Mouse (Mus musculus): ENCODE data around the gene F2. TPM values are rescaled to one million over a fixed set of nuclear protein-coding genes. Genes with fewer than 3 reads are reported as not detected.

F2 gene
- polyA plus RNA-seq (2016; fragmentation: Nextera tagmentation; extraction: Ambion mirVana), result 0.20 TPM in 1 of 2 replicates, not detected in the other

- no peaks in the 10 kb centered on the region for H3K27me3 ChIP-seq (ENCODE audit: insufficient read depth, poor library complexity, severe bottlenecking)
- 91% methylated on average over 8 of the region's 8 CpGs for WGBS
- 0 out of 2 replicates have a peak, but pooled peaks cover 2% of the 10 kb centered on the region for H3K4me1 ChIP-seq (replicated peaks)
- no peak within 1 kb of the TSS for H3K27ac ChIP-seq
- H3K4me3 ChIP-seq, result no peak within 1 kb of the TSS
- H3K36me3 ChIP-seq, result no peaks in the 10 kb centered on the region
- no peaks in the 10 kb centered on the region for H3K9me3 ChIP-seq
- no peak for DNase-seq (ENCODE audit: low spot score)
Observed at GRCm38 (mm10) chr2:91636229-91636628, at the start of gene F2. F2 (minus strand) TSS chr2:91636414.

- Histone ChIP-seq H3K9me3 (no peaks in the 10 kb centered on the region), H3K4me1 (replicated peaks) (no peaks in the 10 kb centered on the region), H3K36me3 (peaks cover 85% of the 10 kb centered on the region), H3K27me3 (ENCODE audit: insufficient read depth, poor library complexity, severe bottlenecking) (no peaks in the 10 kb centered on the region), H3K4me3 (no peak overlapping the region), H3K27ac (no peak overlapping the region)
- DNase-seq (ENCODE audit: low spot score), result no peak
- WGBS, result 79% methylated on average over 8 of the region's 8 CpGs
Observed at GRCm38 (mm10) chr2:91683919-91684318, 47.7 kb upstream of the F2 start.

- peak; percentile 14 for DNase-seq (ENCODE audit: low spot score)
- no peak overlapping the region for H3K27ac ChIP-seq
- 62% methylated on average over 4 of the region's 4 CpGs for WGBS
- no peaks in the 10 kb centered on the region for H3K27me3 ChIP-seq (ENCODE audit: insufficient read depth, poor library complexity, severe bottlenecking)
- no peaks in the 10 kb centered on the region for H3K4me1 ChIP-seq (replicated peaks)
- H3K36me3 ChIP-seq, result peaks cover 91% of the 10 kb centered on the region
- H3K9me3 ChIP-seq, result no peaks in the 10 kb centered on the region
- no peak overlapping the region for H3K4me3 ChIP-seq
Observed at GRCm38 (mm10) chr2:91682850-91683249, 46.6 kb upstream of the F2 start.

- DNase-seq (ENCODE audit: low spot score), result no peak
- Histone ChIP-seq H3K9me3 (no peaks in the 10 kb centered on the region), H3K27ac (no peak overlapping the region), H3K36me3 (peaks cover 92% of the 10 kb centered on the region), H3K27me3 (ENCODE audit: insufficient read depth, poor library complexity, severe bottlenecking) (no peaks in the 10 kb centered on the region), H3K4me3 (no peak overlapping the region), H3K4me1 (replicated peaks) (no peaks in the 10 kb centered on the region)
Observed at GRCm38 (mm10) chr2:91676961-91677360, 40.7 kb upstream of the F2 start.

- no peak overlapping the region for H3K4me3 ChIP-seq
- DNase-seq (ENCODE audit: low spot score), result no peak
- H3K4me1 ChIP-seq (replicated peaks), result no peaks in the 10 kb centered on the region
- no peak overlapping the region for H3K27ac ChIP-seq
- no peaks in the 10 kb centered on the region for H3K27me3 ChIP-seq (ENCODE audit: insufficient read depth, poor library complexity, severe bottlenecking)
- no peaks in the 10 kb centered on the region for H3K9me3 ChIP-seq
- peaks cover 92% of the 10 kb centered on the region for H3K36me3 ChIP-seq
- WGBS, result 82% methylated on average over 2 of the region's 2 CpGs
Observed at GRCm38 (mm10) chr2:91676420-91676819, 40.2 kb upstream of the F2 start.

GRCm38 (mm10) chr2:91674895-91675294 is 38.7 kb upstream of the F2 start:
- Histone ChIP-seq H3K4me3 (no peak overlapping the region), H3K27me3 (ENCODE audit: insufficient read depth, poor library complexity, severe bottlenecking) (no peaks in the 10 kb centered on the region), H3K4me1 (replicated peaks) (no peaks in the 10 kb centered on the region), H3K9me3 (no peaks in the 10 kb centered on the region), H3K36me3 (peaks cover 92% of the 10 kb centered on the region), H3K27ac (no peak overlapping the region)
- no peak for DNase-seq (ENCODE audit: low spot score)
- 93% methylated on average over 5 of the region's 5 CpGs for WGBS

GRCm38 (mm10) chr2:91673587-91673986 is 37.4 kb upstream of the F2 start:
- WGBS, result 88% methylated on average over 2 of the region's 2 CpGs
- no peaks in the 10 kb centered on the region for H3K4me1 ChIP-seq (replicated peaks)
- no peaks in the 10 kb centered on the region for H3K27me3 ChIP-seq (ENCODE audit: insufficient read depth, poor library complexity, severe bottlenecking)
- no peak overlapping the region for H3K4me3 ChIP-seq
- H3K27ac ChIP-seq, result no peak overlapping the region
- DNase-seq (ENCODE audit: low spot score), result no peak
- no peaks in the 10 kb centered on the region for H3K9me3 ChIP-seq
- peaks cover 92% of the 10 kb centered on the region for H3K36me3 ChIP-seq

GRCm38 (mm10) chr2:91670038-91670437 is 33.8 kb upstream of the F2 start:
- peaks cover 90% of the 10 kb centered on the region for H3K36me3 ChIP-seq
- no peaks in the 10 kb centered on the region for H3K9me3 ChIP-seq
- no peak overlapping the region for H3K4me3 ChIP-seq
- H3K4me1 ChIP-seq (replicated peaks), result no peaks in the 10 kb centered on the region
- no peak overlapping the region for H3K27ac ChIP-seq
- WGBS, result 90% methylated on average over 6 of the region's 6 CpGs
- no peaks in the 10 kb centered on the region for H3K27me3 ChIP-seq (ENCODE audit: insufficient read depth, poor library complexity, severe bottlenecking)
- DNase-seq (ENCODE audit: low spot score), result no peak

- DNase-seq (ENCODE audit: low spot score), result no peak
Observed at GRCm38 (mm10) chr2:91669326-91669725, 33.1 kb upstream of the F2 start.

GRCm38 (mm10) chr2:91667747-91668146 is 31.5 kb upstream of the F2 start:
- peaks cover 92% of the 10 kb centered on the region for H3K36me3 ChIP-seq
- no peak for DNase-seq (ENCODE audit: low spot score)
- no peak overlapping the region for H3K27ac ChIP-seq
- H3K4me3 ChIP-seq, result no peak overlapping the region
- H3K4me1 ChIP-seq (replicated peaks), result no peaks in the 10 kb centered on the region
- no peaks in the 10 kb centered on the region for H3K9me3 ChIP-seq
- WGBS, result 84% methylated on average over 2 of the region's 2 CpGs
- H3K27me3 ChIP-seq (ENCODE audit: insufficient read depth, poor library complexity, severe bottlenecking), result no peaks in the 10 kb centered on the region

More at GRCm38 (mm10) chr2:91669326-91669725, 33.1 kb upstream of the F2 start:
- Histone ChIP-seq H3K36me3 (peaks cover 90% of the 10 kb centered on the region), H3K9me3 (no peaks in the 10 kb centered on the region), H3K4me1 (replicated peaks) (no peaks in the 10 kb centered on the region), H3K4me3 (no peak overlapping the region), H3K27me3 (ENCODE audit: insufficient read depth, poor library complexity, severe bottlenecking) (no peaks in the 10 kb centered on the region), H3K27ac (no peak overlapping the region)
- 90% methylated on average over 8 of the region's 8 CpGs for WGBS

- no peak for DNase-seq (ENCODE audit: low spot score)
- peaks cover 96% of the 10 kb centered on the region for H3K36me3 ChIP-seq
- H3K4me1 ChIP-seq (replicated peaks), result no peaks in the 10 kb centered on the region
- no peaks in the 10 kb centered on the region for H3K27me3 ChIP-seq (ENCODE audit: insufficient read depth, poor library complexity, severe bottlenecking)
- no peak overlapping the region for H3K4me3 ChIP-seq
- WGBS, result 94% methylated on average over 6 of the region's 6 CpGs
- H3K9me3 ChIP-seq, result no peaks in the 10 kb centered on the region
- no peak overlapping the region for H3K27ac ChIP-seq
Observed at GRCm38 (mm10) chr2:91666386-91666910, 30.2 kb upstream of the F2 start.

GRCm38 (mm10) chr2:91664780-91665179 is 28.6 kb upstream of the F2 start:
- DNase-seq (ENCODE audit: low spot score), result no peak
- Histone ChIP-seq H3K9me3 (no peaks in the 10 kb centered on the region), H3K4me3 (no peak overlapping the region), H3K36me3 (peaks cover 93% of the 10 kb centered on the region), H3K27me3 (ENCODE audit: insufficient read depth, poor library complexity, severe bottlenecking) (no peaks in the 10 kb centered on the region), H3K4me1 (replicated peaks) (no peaks in the 10 kb centered on the region), H3K27ac (no peak overlapping the region)

- Histone ChIP-seq H3K27me3 (ENCODE audit: insufficient read depth, poor library complexity, severe bottlenecking) (no peaks in the 10 kb centered on the region), H3K9me3 (no peaks in the 10 kb centered on the region), H3K27ac (no peak overlapping the region), H3K4me1 (replicated peaks) (no peaks in the 10 kb centered on the region), H3K36me3 (peaks cover 95% of the 10 kb centered on the region), H3K4me3 (no peak overlapping the region)
- WGBS, result 95% methylated on average over 6 of the region's 6 CpGs
- no peak for DNase-seq (ENCODE audit: low spot score)
Observed at GRCm38 (mm10) chr2:91660981-91661380, 24.8 kb upstream of the F2 start.

- no peak for DNase-seq (ENCODE audit: low spot score)
- Histone ChIP-seq H3K36me3 (peaks cover 97% of the 10 kb centered on the region), H3K9me3 (no peaks in the 10 kb centered on the region), H3K4me1 (replicated peaks) (no peaks in the 10 kb centered on the region), H3K4me3 (no peak overlapping the region), H3K27me3 (ENCODE audit: insufficient read depth, poor library complexity, severe bottlenecking) (no peaks in the 10 kb centered on the region), H3K27ac (no peak overlapping the region)
- WGBS, result 97% methylated on average over 8 of the region's 8 CpGs
Observed at GRCm38 (mm10) chr2:91659657-91660056, 23.4 kb upstream of the F2 start.
